Mouse (Mus musculus): ENCODE measurements around the gene Hba-a1.

GRCm38 (mm10) chr11:32244064-32244463 lies 39.2 kb upstream of the Hba-a1 start:
- TF ChIP-seq CTCF (IDR thresholded peaks at IDR 0.05; ENCODE audit: control insufficient read depth, insufficient read depth, low read length) (no peak), POLR2A (IDR thresholded peaks at IDR 0.05; ENCODE audit: borderline replicate concordance, control insufficient read depth, low read depth, low read length) (no peak)
